ENCODE assay signal across 27 mouse cellular contexts in genomic region chr10:77439026-77439425, GRCm38 (mm10). TPM values are rescaled to one million over a fixed set of nuclear protein-coding genes. Genes with fewer than 3 reads are reported as not detected.
"Had no signal": no experiment of that assay in that cellular context is flagged by ENCODE, and none has a peak within 500 bp of the region (broad histone marks: within the 10 kb centered on the region; RNA-seq: fewer than 3 reads in every experiment).

No protein-coding gene starts in this region.

- ATAC-seq: forebrain, embryonic 13.5 days; forebrain, embryonic 14.5 days; forebrain, embryonic 15.5 days; forebrain, embryonic 16.5 days; forebrain, postnatal 0 days had no signal

- H3K9me3 ChIP-seq: embryonic facial prominence, embryonic 10.5 days; embryonic facial prominence, embryonic 12.5 days; embryonic facial prominence, embryonic 13.5 days; embryonic facial prominence, embryonic 15.5 days; forebrain, embryonic 10.5 days; forebrain, embryonic 12.5 days; forebrain, embryonic 13.5 days; forebrain, embryonic 15.5 days had no signal

- H3K27me3 ChIP-seq: embryonic facial prominence, embryonic 12.5 days; embryonic facial prominence, embryonic 13.5 days; embryonic facial prominence, embryonic 15.5 days; forebrain, embryonic 12.5 days; forebrain, embryonic 13.5 days; forebrain, embryonic 15.5 days had no signal

- DNase-seq: cerebellum, adult 18-20 months; cerebellum, adult 2 months; cerebellum, adult 8-10 months; cerebellum, adult 9-10 months; cerebellum, adult 9-11 months; cerebellum, postnatal 10 days; cerebellum, postnatal 14 days; cerebellum, postnatal 25 days; cerebellum, postnatal 36 days; embryo, embryonic 11 days; forebrain, postnatal 0 days; gastrocnemius, postnatal 10 days; gastrocnemius, postnatal 25 days; gastrocnemius, postnatal 36 days; heart, adult 18-20 months; heart, adult 2 months had no signal

- H3K27ac ChIP-seq: embryonic facial prominence, embryonic 10.5 days; embryonic facial prominence, embryonic 12.5 days; embryonic facial prominence, embryonic 13.5 days; embryonic facial prominence, embryonic 15.5 days; forebrain, embryonic 10.5 days; forebrain, embryonic 12.5 days; forebrain, embryonic 13.5 days; forebrain, embryonic 15.5 days; heart, adult 2 months had no signal

- H3K4me3 ChIP-seq: embryonic facial prominence, embryonic 10.5 days; embryonic facial prominence, embryonic 12.5 days; embryonic facial prominence, embryonic 13.5 days; embryonic facial prominence, embryonic 15.5 days; erythroblast, embryonic 14.5 days; forebrain, embryonic 10.5 days; forebrain, embryonic 12.5 days; forebrain, embryonic 13.5 days; forebrain, embryonic 15.5 days; heart, adult 2 months had no signal

- H3K4me2 ChIP-seq: embryonic facial prominence, embryonic 12.5 days; embryonic facial prominence, embryonic 13.5 days; embryonic facial prominence, embryonic 15.5 days; forebrain, embryonic 12.5 days; forebrain, embryonic 13.5 days; forebrain, embryonic 15.5 days had no signal

- H3K36me3 ChIP-seq: embryonic facial prominence, embryonic 10.5 days; embryonic facial prominence, embryonic 12.5 days; embryonic facial prominence, embryonic 13.5 days; embryonic facial prominence, embryonic 15.5 days; forebrain, embryonic 10.5 days; forebrain, embryonic 12.5 days; forebrain, embryonic 15.5 days had no signal

- H3K9ac ChIP-seq: embryonic facial prominence, embryonic 12.5 days; embryonic facial prominence, embryonic 13.5 days; embryonic facial prominence, embryonic 15.5 days; forebrain, embryonic 12.5 days; forebrain, embryonic 13.5 days; forebrain, embryonic 15.5 days; forebrain, postnatal 0 days had no signal

RNA-seq across cellular contexts. Expression of gene Adarb1, which starts 21.0 kb away (rescaled TPM):
- polyA plus RNA-seq: erythroblast, embryonic 14.5 days had no signal
